Mouse (Mus musculus) forebrain, embryonic 14.5 days (tissue): ENCODE results near the gene Osbpl10. TPM values are rescaled to one million over a fixed set of nuclear protein-coding genes. Genes with fewer than 3 reads are reported as not detected.

ENCODE experiments used
- ATAC-seq: fragments of 200-750 bp; cut with Nextera tagmentation; 2 replicates; pipeline ENCODE4 v1.8.0; 2017; ENCODE audit warnings: mild to moderate bottlenecking, moderate library complexity
- DNase-seq: peaks from one replicate; pipeline ENCODE4 v3.0.0-alpha.2; 2015; ENCODE audit warnings: low spot score
- H3K27ac ChIP-seq: fragments of 300-500 bp; sonication (generic); 2 replicates; pipeline ENCODE4 v1.5.1; 2014; ENCODE audit warnings: low read depth, mild to moderate bottlenecking, control low read depth, low read length, moderate library complexity
- H3K27me3 ChIP-seq: fragments of 300-500 bp; sonication (generic); replicated peaks from 2 replicates; pipeline ENCODE4 v1.6.1; 2014; ENCODE audit warnings: low read length, control low read depth, mixed read lengths; ENCODE audit not compliant: control insufficient read depth, insufficient read depth
- H3K36me3 ChIP-seq: fragments of 300-500 bp; sonication (generic); 2 replicates; pipeline ENCODE4 v1.6.1; 2014; ENCODE audit warnings: low read length, control low read depth; ENCODE audit not compliant: control insufficient read depth, insufficient read depth
- H3K4me1 ChIP-seq: fragments of 300-500 bp; sonication (generic); 2 replicates; pipeline ENCODE4 v1.6.1; 2014; ENCODE audit warnings: antibody characterized with exemption, low read length, control low read depth; ENCODE audit not compliant: control insufficient read depth, insufficient read depth
- H3K4me2 ChIP-seq: fragments of 300-500 bp; sonication (generic); 2 replicates; pipeline ENCODE4 v1.6.1; 2014; ENCODE audit warnings: mild to moderate bottlenecking, control low read depth, low read length
- H3K4me3 ChIP-seq: fragments of 300-500 bp; sonication (generic); 2 replicates; pipeline ENCODE4 v1.5.1; 2014; ENCODE audit warnings: low read depth, low read length, control low read depth
- H3K9ac ChIP-seq: fragments of 300-500 bp; sonication (generic); 2 replicates; pipeline ENCODE4 v1.6.1; 2014; ENCODE audit warnings: mild to moderate bottlenecking, low read length, control low read depth, moderate library complexity
- H3K9me3 ChIP-seq: fragments of 300-500 bp; sonication (generic); replicated peaks from 2 replicates; pipeline ENCODE4 v1.6.1; 2016; ENCODE audit warnings: low read length, control low read depth, mixed read lengths; ENCODE audit not compliant: control insufficient read depth
- WGBS: fragments of 180-500 bp; shearing (Covaris S2); extraction: QIAGEN DNeasy Blood & Tissue Kit; methylation state at CpG from one replicate; pipeline ENCODE4 v1.1.7; 2014; 5-methylcytosine and 5-hydroxymethylcytosine counted together
- polyA plus RNA-seq: library from polyadenylated mRNA; unstranded; fragments of >200 nt; fragmentation: Nextera tagmentation; extraction: Ambion mirVana; gene quantifications from 2 replicates; pipeline ENCODE4 v1.2.1, GENCODE M21; 2014

The Osbpl10 gene
- polyA plus RNA-seq, 1 experiment from 2014 or later = 1.4 TPM

- WGBS = 79% methylated on average over 8 of the region's 8 CpGs
- H3K9ac ChIP-seq = no peak overlapping the region
- H3K4me3 ChIP-seq = no peak overlapping the region
- no peaks in the 10 kb centered on the region for H3K9me3 ChIP-seq
- H3K36me3 ChIP-seq = no peaks in the 10 kb centered on the region
- ATAC-seq (no peak), DNase-seq (no peak)
- no peak overlapping the region for H3K4me2 ChIP-seq
- no peak overlapping the region for H3K27ac ChIP-seq
- no peaks in the 10 kb centered on the region for H3K4me1 ChIP-seq
- no peaks in the 10 kb centered on the region for H3K27me3 ChIP-seq
These were observed 157.0 kb downstream of the Osbpl10 start for GRCm38 (mm10) chr9:115135352-115135751.

GRCm38 (mm10) chr9:115137858-115138257, 159.5 kb downstream of the Osbpl10 start:
- Histone ChIP-seq H3K4me3 (no peak overlapping the region), H3K4me2 (no peak overlapping the region), H3K9me3 (no peaks in the 10 kb centered on the region), H3K4me1 (no peaks in the 10 kb centered on the region), H3K27me3 (no peaks in the 10 kb centered on the region), H3K36me3 (no peaks in the 10 kb centered on the region), H3K27ac (no peak overlapping the region), H3K9ac (no peak overlapping the region)
- WGBS = 83% methylated on average over 3 of the region's 3 CpGs
- DNase-seq (no peak), ATAC-seq (no peak)

GRCm38 (mm10) chr9:115139597-115140332, 161.4 kb downstream of the Osbpl10 start:
- DNase-seq = no peak
- Histone ChIP-seq H3K27ac (no peak overlapping the region), H3K4me2 (no peak overlapping the region)

GRCm38 (mm10) chr9:115147141-115147540, 168.8 kb downstream of the Osbpl10 start:
- DNase-seq (no peak), ATAC-seq (no peak)
- H3K27ac ChIP-seq = no peak overlapping the region
- no peaks in the 10 kb centered on the region for H3K27me3 ChIP-seq
- no peaks in the 10 kb centered on the region for H3K4me1 ChIP-seq
- no peaks in the 10 kb centered on the region for H3K36me3 ChIP-seq
- WGBS = 95% methylated on average over 5 of the region's 5 CpGs
- no peak overlapping the region for H3K4me2 ChIP-seq
- no peak overlapping the region for H3K4me3 ChIP-seq
- no peaks in the 10 kb centered on the region for H3K9me3 ChIP-seq
- no peak overlapping the region for H3K9ac ChIP-seq

More at GRCm38 (mm10) chr9:115139597-115140332, 161.4 kb downstream of the Osbpl10 start:
- no peaks in the 10 kb centered on the region for H3K4me1 ChIP-seq
- no peak for ATAC-seq
- no peak overlapping the region for H3K9ac ChIP-seq
- no peak overlapping the region for H3K4me3 ChIP-seq
- 84% methylated on average over 14 of the region's 14 CpGs for WGBS
- no peaks in the 10 kb centered on the region for H3K27me3 ChIP-seq
- no peaks in the 10 kb centered on the region for H3K9me3 ChIP-seq
- H3K36me3 ChIP-seq = no peaks in the 10 kb centered on the region

- Histone ChIP-seq H3K27me3 (no peaks in the 10 kb centered on the region), H3K36me3 (no peaks in the 10 kb centered on the region)
- ATAC-seq = no peak
These were observed 169.4 kb downstream of the Osbpl10 start for GRCm38 (mm10) chr9:115147586-115148355.

DNA sequence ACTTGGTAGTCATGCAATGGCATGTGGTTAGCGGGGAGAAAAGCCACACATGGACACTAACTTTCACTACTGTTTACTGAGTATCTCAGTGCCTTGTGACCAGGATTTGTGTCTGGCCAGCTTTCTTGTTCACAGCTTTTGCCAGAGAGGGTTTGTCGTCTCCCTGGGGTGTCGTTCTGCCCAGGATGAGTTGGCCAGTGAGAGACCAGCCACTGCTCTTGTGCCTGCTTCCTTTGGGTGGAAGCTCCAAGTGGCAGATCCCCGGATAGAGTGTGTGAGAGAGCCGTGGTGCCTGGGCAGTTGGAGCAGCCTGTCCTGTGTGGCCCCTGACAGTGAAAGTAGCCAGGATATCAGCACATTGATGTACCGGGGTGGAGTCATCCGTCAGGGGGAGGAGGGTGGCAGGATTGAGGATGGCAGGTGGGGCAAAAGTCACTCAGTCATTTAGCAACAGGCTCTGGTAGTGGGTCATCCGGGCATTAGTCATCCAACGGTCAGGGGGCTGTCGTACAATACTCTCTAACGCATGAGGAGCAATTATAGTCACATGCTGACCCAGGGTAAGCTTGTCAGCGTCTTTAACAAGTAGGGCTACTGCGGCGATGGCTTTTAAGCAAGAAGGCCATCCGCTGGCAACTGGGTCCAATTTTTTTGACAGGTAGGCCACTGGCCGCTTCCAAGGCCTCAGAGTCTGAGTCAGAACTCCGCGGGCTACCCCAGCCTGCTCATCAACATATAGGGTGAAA, 170.8 kb downstream of the Osbpl10 start:
- Histone ChIP-seq H3K27me3 (no peaks in the 10 kb centered on the region), H3K4me2 (no peak overlapping the region), H3K4me3 (no peak overlapping the region), H3K4me1 (no peaks in the 10 kb centered on the region), H3K9ac (no peak overlapping the region), H3K36me3 (no peaks in the 10 kb centered on the region), H3K9me3 (peaks cover under 1% of the 10 kb centered on the region; the same call in 1 of the 2 replicates), H3K27ac (no peak overlapping the region)
- WGBS = 88% methylated on average over 18 of the region's 18 CpGs
- DNase-seq (no peak), ATAC-seq (no peak)

More at GRCm38 (mm10) chr9:115147586-115148355, 169.4 kb downstream of the Osbpl10 start:
- Histone ChIP-seq H3K27ac (no peak overlapping the region), H3K9me3 (no peaks in the 10 kb centered on the region; the same call in 1 of the 2 replicates), H3K4me1 (no peaks in the 10 kb centered on the region), H3K4me3 (no peak overlapping the region), H3K4me2 (no peak overlapping the region), H3K9ac (no peak overlapping the region)
- 77% methylated on average over 13 of the region's 13 CpGs for WGBS
- no peak for DNase-seq

DNA sequence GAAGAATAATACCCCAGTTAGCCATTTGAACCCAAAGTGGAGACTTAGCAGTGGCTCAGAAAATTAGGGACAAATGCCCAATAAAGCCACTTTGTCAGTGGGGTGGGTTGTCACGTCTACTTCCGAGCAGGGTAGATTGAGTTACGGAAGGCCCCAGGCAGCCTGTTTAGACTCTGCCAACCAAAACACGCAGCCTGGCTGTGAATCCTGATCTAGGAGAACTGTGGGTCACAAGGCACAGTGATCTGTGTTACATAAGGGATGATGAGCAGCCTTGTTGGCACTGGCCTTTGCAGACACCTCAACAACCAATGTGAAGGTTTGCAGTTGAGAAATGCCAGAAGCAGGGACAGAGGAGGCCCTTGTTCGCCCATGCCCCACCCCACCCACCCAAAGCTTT, 183.2 kb downstream of the Osbpl10 start:
- H3K4me1 ChIP-seq = no peaks in the 10 kb centered on the region
- no peak overlapping the region for H3K4me3 ChIP-seq
- H3K9ac ChIP-seq = no peak overlapping the region
- H3K27ac ChIP-seq = no peak overlapping the region
- 82% methylated on average over 5 of the region's 5 CpGs for WGBS
- no peaks in the 10 kb centered on the region for H3K27me3 ChIP-seq
- no peak for ATAC-seq
- no peaks in the 10 kb centered on the region for H3K9me3 ChIP-seq
- H3K36me3 ChIP-seq = no peaks in the 10 kb centered on the region
- no peak overlapping the region for H3K4me2 ChIP-seq
- DNase-seq = no peak

DNA sequence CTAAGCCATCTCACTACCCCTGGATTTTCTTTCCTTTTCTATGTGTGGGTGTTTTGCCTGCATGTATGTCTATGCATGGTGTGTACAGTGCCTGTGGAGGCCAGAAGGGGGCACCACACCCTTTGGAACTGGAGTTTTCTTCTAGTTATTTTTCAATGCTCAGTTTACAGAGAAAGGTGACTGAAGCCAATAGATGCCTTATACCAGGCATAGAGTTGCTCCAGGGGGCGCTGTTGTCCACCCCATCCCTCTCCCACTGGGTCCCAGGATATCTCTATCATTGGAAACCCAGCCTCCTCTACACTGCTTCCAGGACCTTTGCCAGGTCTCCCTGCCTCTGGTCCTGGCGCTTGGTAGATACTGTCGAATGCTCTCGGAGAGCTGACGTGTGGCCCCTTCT, 184.7 kb downstream of the Osbpl10 start:
- Histone ChIP-seq H3K9me3 (no peaks in the 10 kb centered on the region), H3K36me3 (no peaks in the 10 kb centered on the region), H3K4me2 (no peak overlapping the region), H3K4me3 (no peak overlapping the region), H3K9ac (no peak overlapping the region), H3K4me1 (no peaks in the 10 kb centered on the region), H3K27ac (no peak overlapping the region), H3K27me3 (no peaks in the 10 kb centered on the region)
- WGBS = 59% methylated on average over 5 of the region's 5 CpGs
- peak; percentile 37; the same call in 1 of the 2 replicates for ATAC-seq
- DNase-seq = peak; percentile 69
